Mouse (Mus musculus) limb, embryonic 14.5 days (tissue): ENCODE measurements around the gene Snx29. TPM values are rescaled to one million over a fixed set of nuclear protein-coding genes. Genes with fewer than 3 reads are reported as not detected.

Experiments used
- ATAC-seq: fragments of 200-750 bp; cut with Nextera tagmentation; 2 replicates; pipeline ENCODE4 v1.8.0; 2017; ENCODE audit warnings: low read depth, moderate number of reproducible peaks, moderate TSS enrichment; ENCODE audit not compliant: low FRiP score
- DNase-seq: peaks from one replicate; pipeline ENCODE4 v3.0.0-alpha.2; 2015; ENCODE audit warnings: low spot score
- H3K27ac ChIP-seq: fragments of 300-500 bp; sonication (generic); replicated peaks from 2 replicates; pipeline ENCODE4 v1.5.1; 2014; ENCODE audit warnings: low read depth, mild to moderate bottlenecking, low read length, moderate library complexity, mixed read lengths
- H3K27me3 ChIP-seq: fragments of 300-500 bp; sonication (generic); 2 replicates; pipeline ENCODE4 v1.6.1; 2014; ENCODE audit warnings: low read length, mixed read lengths; ENCODE audit not compliant: control insufficient read depth, insufficient read depth
- H3K36me3 ChIP-seq: fragments of 300-500 bp; sonication (generic); 2 replicates; pipeline ENCODE4 v1.6.1; 2014; ENCODE audit warnings: mild to moderate bottlenecking, low read length, moderate library complexity, mixed read lengths; ENCODE audit not compliant: control insufficient read depth, insufficient read depth
- H3K4me1 ChIP-seq: fragments of 300-500 bp; sonication (generic); 2 replicates; pipeline ENCODE4 v1.6.1; 2014; ENCODE audit warnings: antibody characterized with exemption, low read length, mixed read lengths; ENCODE audit not compliant: control insufficient read depth, insufficient read depth
- H3K4me2 ChIP-seq: fragments of 300-500 bp; sonication (generic); replicated peaks from 2 replicates; pipeline ENCODE4 v1.6.1; 2014; ENCODE audit warnings: low read depth, mild to moderate bottlenecking, low read length, moderate library complexity; ENCODE audit not compliant: severe bottlenecking
- H3K4me3 ChIP-seq: fragments of 300-500 bp; sonication (generic); replicated peaks from 2 replicates; pipeline ENCODE4 v1.5.1; 2014; ENCODE audit warnings: low read length
- H3K9ac ChIP-seq: fragments of 300-500 bp; sonication (generic); 2 replicates; pipeline ENCODE4 v1.6.1; 2014; ENCODE audit warnings: mild to moderate bottlenecking, low read depth, low read length, moderate library complexity; ENCODE audit not compliant: severe bottlenecking
- H3K9me3 ChIP-seq: fragments of 300-500 bp; sonication (generic); 2 replicates; pipeline ENCODE4 v1.6.1; 2016; ENCODE audit warnings: low read length; ENCODE audit not compliant: control insufficient read depth
- POLR2A ChIP-seq: fragments of 200-500 bp; IDR thresholded peaks from 2 replicates; pipeline ENCODE4 v1.8.0; 2012; ENCODE audit warnings: inconsistent platforms, mild to moderate bottlenecking, moderate library complexity, borderline replicate concordance; ENCODE audit not compliant: insufficient read depth, insufficient read length; ENCODE audit errors: extremely low read depth
- WGBS: fragments of 180-500 bp; shearing (Covaris S2); extraction: QIAGEN DNeasy Blood & Tissue Kit; methylation state at CpG from one replicate; pipeline ENCODE4 v1.1.7; 2014; 5-methylcytosine and 5-hydroxymethylcytosine counted together
- polyA plus RNA-seq, 2 experiments: library from polyadenylated mRNA; depleted of rRNA in 1 of 2; stranded (reverse) in 1 of 2; unstranded in 1 of 2; fragments of >200 nt; fragmentation: Nextera tagmentation in 1 of 2; extraction: Ambion mirVana in 1 of 2; gene quantifications; 2 replicates each; pipeline versions ENCODE4 v1.2.1 to v1.2.3; 2012 to 2014

Gene Snx29
- polyA plus RNA-seq, 2 experiments, result 4.9 to 9.3 TPM

GRCm38 (mm10) chr16:11313512-11313911 is 9.2 kb upstream of the Snx29 start, which contains the start of gene Tnfrsf17:
TSS of gene Tnfrsf17 (plus strand) at chr16:11313812.
- no peak for DNase-seq
- H3K27me3 ChIP-seq, result no peaks in the 10 kb centered on the region
- no peaks in the 10 kb centered on the region for H3K36me3 ChIP-seq
- no peak for TF ChIP-seq POLR2A
- H3K4me1 ChIP-seq, result 0 out of 2 replicates have a peak, but pooled peaks cover 4% of the 10 kb centered on the region
- no peak within 1 kb of the TSS for H3K27ac ChIP-seq
- 79% methylated on average over 7 of the region's 7 CpGs for WGBS
- no peak for ATAC-seq
- no peaks in the 10 kb centered on the region for H3K9me3 ChIP-seq
- H3K4me2 ChIP-seq, result no peak within 1 kb of the TSS
- no peak within 1 kb of the TSS for H3K4me3 ChIP-seq
- no peak within 1 kb of the TSS for H3K9ac ChIP-seq

GRCm38 (mm10) chr16:11315786-11316320 is 6.9 kb upstream of the Snx29 start:
- no peak for TF ChIP-seq POLR2A
- Histone ChIP-seq H3K9me3 (no peaks in the 10 kb centered on the region), H3K4me2 (no peak overlapping the region), H3K27ac (no peak overlapping the region), H3K36me3 (no peaks in the 10 kb centered on the region), H3K4me3 (no peak overlapping the region), H3K4me1 (0 out of 2 replicates have a peak, but pooled peaks cover 4% of the 10 kb centered on the region), H3K9ac (no peak overlapping the region), H3K27me3 (no peaks in the 10 kb centered on the region)
- WGBS, result 81% methylated on average over 5 of the region's 5 CpGs
- ATAC-seq (no peak), DNase-seq (no peak)

DNA sequence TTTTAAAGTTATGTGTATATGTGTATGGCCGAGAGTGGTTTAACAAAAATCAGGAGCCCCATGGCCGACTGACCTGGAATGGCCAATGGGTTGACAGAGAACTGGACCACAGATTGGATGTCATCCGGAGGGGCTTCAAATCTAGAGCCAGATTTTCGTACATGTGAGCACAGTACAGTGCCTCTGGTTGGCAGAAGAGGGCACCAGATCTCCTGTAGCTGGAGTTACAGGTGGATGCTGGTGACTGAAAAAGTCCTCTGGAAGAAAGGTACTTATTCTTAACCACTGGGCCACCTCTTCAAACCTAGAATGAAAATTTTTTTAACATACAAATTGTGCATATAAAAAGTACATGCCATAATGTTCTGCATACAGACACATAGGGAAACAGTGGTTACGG is 6.0 kb upstream of the Snx29 start:
- Histone ChIP-seq H3K4me2 (no peak overlapping the region), H3K36me3 (no peaks in the 10 kb centered on the region), H3K4me1 (0 out of 2 replicates have a peak, but pooled peaks cover 4% of the 10 kb centered on the region), H3K9me3 (no peaks in the 10 kb centered on the region), H3K9ac (no peak overlapping the region), H3K27me3 (no peaks in the 10 kb centered on the region), H3K27ac (no peak overlapping the region), H3K4me3 (no peak overlapping the region)
- no peak for TF ChIP-seq POLR2A
- 74% methylated on average over 5 of the region's 5 CpGs for WGBS
- DNase-seq (no peak), ATAC-seq (no peak)

DNA sequence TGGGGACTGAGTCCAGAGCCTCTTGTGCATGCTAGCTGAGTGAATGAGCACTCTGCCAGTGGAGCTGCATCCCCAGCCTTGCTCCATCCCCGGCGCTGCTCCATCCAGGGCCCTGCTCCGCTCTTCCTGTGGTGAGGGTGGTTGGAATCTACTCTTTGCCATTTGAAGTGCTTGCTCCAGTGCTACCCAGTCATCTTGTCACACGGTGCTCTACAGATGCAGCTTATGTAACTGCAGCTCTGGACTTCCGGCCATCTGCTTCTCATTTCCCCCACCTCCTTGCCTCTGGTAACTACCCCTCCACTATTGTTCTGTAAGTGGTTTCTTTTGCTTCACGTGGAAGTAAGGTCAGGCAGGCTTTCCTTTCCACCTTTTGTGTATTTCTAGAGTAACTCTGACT is 5.4 kb upstream of the Snx29 start:
- Histone ChIP-seq H3K4me3 (no peak overlapping the region), H3K36me3 (no peaks in the 10 kb centered on the region), H3K9ac (no peak overlapping the region), H3K9me3 (no peaks in the 10 kb centered on the region), H3K27ac (0 out of 2 replicates have a peak overlapping the region, but pooled peaks have one; percentile 48), H3K27me3 (no peaks in the 10 kb centered on the region), H3K4me1 (0 out of 2 replicates have a peak, but pooled peaks cover 6% of the 10 kb centered on the region), H3K4me2 (no peak overlapping the region)
- DNase-seq, result peak; percentile 33
- WGBS, result 36% methylated on average over 6 of the region's 6 CpGs
- no peak for TF ChIP-seq POLR2A
- ATAC-seq, result no peak

- WGBS, result 8% methylated on average over 17 of the region's 17 CpGs
- Histone ChIP-seq H3K27me3 (no peaks in the 10 kb centered on the region), H3K4me2 (peak overlapping the region; percentile 94), H3K4me3 (peak overlapping the region; percentile 81), H3K4me1 (peaks cover 10% of the 10 kb centered on the region), H3K36me3 (no peaks in the 10 kb centered on the region), H3K9me3 (no peaks in the 10 kb centered on the region), H3K9ac (peak overlapping the region; percentile 78), H3K27ac (0 out of 2 replicates have a peak overlapping the region, but pooled peaks have one; percentile 39)
- TF ChIP-seq POLR2A, result no peak
- no peak for DNase-seq
- ATAC-seq, result no peak
These were observed 780 bp downstream of the Snx29 start for GRCm38 (mm10) chr16:11323324-11324051.
